Mouse (Mus musculus): ENCODE measurements around the gene Filip1. TPM values are rescaled to one million over a fixed set of nuclear protein-coding genes. Genes with fewer than 3 reads are reported as not detected.

Filip1 gene
- total RNA-seq, 4 experiments from 2014 or later: 16.2 to 21.0 (median 19.0) TPM

DNA sequence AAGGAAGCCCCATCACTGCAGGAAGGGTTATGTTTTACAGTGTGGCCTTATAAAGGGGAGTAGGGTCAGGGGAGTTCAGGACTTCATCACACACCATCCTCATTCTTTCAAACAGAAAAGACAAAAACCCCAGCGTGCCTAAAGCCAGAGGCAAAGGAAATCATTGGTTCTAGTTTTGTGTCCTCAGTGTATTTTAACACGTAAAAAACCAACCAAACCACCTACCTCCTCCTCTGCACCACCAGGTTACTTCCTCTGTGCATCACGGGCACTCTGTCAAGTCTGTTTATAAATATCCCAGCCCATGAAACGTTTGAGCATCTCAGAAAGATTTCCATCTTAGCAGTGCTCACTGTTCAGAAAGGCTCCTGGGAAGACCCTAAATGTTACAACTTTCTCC is 98.4 kb downstream of the Filip1 start:
- DNase-seq (ENCODE audit: low spot score in 2 of 2): no peak

DNA sequence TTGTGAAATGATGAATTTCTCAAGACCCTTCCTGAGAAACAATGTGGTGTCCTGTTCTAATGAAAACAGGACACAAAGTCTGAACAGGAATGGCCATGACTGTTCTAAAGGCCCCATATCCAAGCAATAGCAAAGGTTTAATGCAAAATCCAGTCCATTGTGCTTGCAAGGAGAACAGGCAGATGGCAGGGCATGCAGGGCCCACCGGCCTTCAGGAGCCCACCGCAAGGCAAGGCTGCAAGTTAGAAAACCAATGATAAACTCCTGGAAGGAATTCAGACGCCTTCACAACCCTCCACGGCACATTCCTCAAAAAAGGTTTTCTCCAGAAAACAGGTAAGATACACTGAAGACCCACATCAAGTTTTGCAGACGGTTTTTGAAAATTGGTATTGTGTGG is 99.7 kb downstream of the Filip1 start:
- no peak for DNase-seq (ENCODE audit: low spot score in 2 of 2)

DNA sequence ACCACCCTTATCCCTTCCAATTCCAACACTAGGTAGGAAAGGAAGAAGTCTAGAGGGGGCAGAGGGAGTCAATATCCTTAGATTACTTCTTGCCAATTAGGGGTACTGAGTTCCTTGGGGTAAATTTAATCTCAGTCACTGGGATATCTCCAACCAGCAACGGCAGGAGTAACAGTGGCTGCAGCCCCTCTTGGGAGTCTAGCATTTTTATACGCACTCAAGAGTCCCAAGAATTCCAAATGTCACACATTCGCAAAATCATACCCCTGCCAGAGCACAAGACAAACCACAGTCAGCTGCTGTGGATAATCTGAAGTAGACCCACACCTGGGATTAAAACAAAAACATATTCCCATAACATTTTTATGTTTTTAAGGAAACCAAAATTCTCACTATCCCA is 102.5 kb downstream of the Filip1 start:
- DNase-seq (ENCODE audit: low spot score in 2 of 2): no peak

DNA sequence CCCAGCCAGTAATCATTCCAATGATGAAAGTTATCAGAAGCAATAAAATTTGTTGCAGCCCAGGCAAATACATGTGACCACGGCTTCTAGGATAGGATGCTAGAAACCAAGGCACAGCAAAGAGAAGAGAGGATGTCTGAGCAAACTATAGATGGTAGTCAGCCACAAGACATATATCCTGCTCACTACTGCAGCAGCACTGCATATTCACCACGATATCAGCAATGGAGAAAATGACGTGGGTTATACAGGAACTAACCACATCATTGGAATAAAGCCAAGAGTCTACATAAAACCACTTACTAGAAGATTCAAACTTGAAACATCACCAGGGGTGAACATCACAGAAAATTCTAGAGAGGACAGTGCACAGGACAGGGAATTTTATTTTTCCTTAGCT is 113.8 kb downstream of the Filip1 start:
- no peak for DNase-seq (ENCODE audit: low spot score in 2 of 2)

DNA sequence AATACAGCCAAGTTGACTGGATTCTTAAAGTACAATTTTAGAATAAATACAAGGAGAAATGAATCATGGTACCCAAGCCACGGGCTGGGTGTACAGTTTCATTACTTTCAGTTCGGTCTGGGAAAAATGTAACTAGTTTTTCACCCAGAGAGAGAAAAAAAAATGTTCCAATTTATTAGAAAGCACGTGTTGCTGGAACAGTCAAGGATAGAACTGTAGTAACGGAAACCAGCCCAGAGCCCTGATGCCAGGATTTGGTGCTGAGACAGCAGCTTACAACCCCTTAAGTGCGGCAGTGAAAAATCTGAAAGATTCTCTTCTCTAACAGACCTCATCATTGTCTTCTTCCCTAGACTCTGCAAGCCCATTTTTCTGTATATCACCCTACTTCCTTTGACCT is 118.0 kb downstream of the Filip1 start:
- no peak for DNase-seq (ENCODE audit: low spot score in 2 of 2)

DNA sequence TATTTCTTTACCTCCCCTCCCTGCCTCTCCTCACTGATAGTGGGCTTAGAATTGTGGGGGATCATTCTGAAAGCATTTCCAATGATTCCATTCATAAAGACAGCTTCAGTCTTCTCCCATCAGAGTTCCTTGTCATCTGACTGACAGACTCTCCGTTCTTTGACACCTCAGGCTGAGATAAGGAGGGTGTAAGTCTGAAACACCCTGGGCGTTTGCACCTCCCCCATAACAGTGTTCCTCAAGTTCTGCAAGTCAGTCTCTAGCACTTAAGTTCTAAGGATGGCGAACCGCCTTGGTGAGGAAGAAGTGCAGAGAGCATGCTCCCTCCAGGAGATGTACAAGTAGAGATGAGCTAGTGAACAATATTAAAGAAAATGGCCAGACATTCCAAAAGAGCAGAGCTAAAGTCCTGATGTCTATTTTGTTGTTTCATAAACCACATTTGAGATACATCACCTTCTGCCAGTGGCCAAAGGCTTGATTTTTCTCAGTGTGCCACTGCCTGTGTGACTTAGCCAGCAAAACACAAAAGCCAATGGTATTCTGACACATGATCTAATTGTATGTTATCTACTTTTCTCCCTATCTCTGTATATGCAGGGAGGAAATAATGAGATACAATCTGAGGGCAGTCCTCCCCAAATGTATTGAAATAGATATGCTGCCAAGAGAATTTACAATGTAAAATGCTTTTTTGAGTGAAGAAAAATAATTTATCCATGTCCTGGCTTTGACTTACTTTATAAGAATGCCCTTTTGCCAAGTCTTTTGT is 118.6 kb downstream of the Filip1 start:
- DNase-seq (ENCODE audit: low spot score in 2 of 2): no peak

DNA sequence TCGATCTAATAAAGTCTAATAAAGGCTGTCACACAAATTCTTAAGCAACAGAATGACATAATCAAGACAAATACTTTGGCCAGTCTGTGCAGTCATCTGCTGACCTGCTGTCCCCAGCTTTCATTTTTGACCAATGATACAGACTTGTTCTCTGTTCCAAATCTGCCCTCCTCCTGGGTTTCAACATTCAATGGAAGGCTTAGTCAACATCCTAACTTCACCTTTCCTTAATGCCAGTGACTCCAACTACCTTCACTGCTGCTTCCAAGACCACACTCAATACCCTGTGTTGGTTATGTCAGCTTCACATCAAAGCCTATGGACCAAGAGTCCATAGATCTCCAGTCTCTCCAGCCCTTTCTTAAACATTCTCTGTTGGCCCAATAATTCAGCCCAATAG is 120.5 kb downstream of the Filip1 start:
- no peak for DNase-seq (ENCODE audit: low spot score in 2 of 2)

DNA sequence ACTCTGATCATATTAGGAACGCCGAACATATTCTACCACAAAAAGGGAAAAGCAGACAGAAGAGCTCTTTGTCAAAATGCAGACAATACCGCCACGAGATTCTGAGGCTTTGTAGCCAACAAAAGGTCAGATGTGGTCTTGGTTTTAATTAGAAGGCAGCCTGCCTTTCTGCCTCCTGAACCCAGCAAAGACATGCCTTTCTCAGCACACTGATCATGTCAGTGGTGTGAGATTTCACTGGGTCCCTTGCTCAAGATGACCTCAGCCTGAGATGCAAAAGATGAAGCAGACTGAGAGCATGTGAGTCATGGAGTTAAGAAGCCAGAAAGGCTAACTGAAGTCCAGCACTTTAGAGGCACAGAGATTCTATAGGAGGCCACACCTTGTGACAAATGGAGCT is 122.2 kb downstream of the Filip1 start:
- DNase-seq (ENCODE audit: low spot score in 2 of 2): no peak

DNA sequence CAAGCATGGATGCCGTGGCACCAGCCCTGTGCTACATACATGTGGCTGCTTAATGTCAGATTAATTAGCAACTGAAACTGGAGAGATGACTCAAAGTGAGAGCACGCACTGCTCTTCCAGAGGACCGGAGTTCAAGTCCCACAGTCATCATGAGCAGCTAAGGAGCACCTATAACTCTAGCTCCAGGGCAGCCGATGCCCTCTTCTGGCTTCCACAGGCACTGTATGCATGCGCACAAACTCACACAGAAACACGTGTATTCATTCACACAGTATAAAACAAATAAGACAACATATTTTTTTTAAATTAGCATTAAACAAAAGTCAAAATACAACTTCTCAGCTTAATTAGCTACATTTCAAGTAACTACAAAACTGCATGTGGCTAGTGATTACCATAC is 123.5 kb downstream of the Filip1 start:
- DNase-seq (ENCODE audit: low spot score in 2 of 2): no peak

DNA sequence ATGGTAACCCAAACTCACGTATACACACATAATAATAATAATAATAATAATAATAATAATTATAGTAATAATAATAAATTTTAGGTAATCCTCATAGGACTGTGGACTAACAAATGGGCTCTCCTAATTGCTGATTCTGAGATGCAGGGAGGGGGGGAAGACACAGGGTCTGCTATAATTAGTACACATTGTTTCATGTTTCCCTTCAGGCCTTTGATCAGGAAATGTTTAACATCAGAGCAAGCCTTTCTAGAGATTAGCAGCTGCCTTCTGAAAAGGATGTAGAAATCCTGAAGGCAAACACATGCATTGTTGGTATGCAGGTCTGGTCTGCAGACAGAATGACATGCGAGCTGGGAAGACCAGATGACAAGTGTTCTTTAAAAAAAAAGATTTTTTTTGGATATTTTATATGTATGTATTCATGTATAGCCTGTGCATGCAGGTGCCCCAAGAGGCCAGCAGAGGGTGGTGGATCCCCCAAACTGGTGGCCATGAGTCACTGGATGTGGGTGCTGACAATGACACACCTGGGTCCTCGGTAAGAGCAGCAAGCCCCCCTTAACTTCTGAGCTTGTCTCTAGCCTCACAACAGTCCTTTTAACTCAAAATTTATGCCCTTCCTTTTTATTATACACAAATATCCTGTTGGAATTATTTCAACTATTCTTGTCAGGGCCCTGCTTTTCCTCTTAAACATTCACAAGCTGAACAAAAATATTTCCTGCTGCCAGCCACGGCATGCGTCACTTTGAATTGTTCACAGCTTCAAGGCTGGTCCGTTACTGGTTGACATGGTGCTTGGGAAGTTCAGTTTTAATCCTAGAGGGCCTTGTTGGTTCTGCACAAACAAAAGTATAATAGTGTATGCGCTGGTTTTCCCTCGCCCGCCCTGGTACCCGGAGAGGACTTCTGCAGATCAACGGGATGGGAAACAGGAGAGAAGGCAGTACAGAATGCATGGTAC is 127.1 kb downstream of the Filip1 start:
- no peak for DNase-seq (ENCODE audit: low spot score in 2 of 2)

DNA sequence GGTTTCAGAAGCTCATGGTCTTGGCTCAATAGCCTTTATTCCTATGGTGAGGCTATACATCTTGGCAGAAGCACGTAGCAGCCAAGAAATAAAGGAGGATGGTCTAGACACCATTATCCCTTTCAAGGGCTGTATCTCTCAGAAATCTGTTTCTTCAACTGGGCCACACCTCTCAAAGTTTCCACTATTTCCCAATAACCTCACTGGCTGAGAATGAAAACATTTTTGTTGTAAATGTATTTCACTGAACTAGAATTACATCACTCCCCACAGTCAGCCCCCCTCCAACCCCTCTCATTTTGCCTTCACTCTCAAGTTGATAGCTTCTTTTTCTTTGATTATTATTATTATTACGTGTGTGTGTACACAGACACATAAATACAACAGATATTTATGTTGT is 129.5 kb downstream of the Filip1 start:
- no peak for DNase-seq (ENCODE audit: low spot score in 2 of 2)

DNA sequence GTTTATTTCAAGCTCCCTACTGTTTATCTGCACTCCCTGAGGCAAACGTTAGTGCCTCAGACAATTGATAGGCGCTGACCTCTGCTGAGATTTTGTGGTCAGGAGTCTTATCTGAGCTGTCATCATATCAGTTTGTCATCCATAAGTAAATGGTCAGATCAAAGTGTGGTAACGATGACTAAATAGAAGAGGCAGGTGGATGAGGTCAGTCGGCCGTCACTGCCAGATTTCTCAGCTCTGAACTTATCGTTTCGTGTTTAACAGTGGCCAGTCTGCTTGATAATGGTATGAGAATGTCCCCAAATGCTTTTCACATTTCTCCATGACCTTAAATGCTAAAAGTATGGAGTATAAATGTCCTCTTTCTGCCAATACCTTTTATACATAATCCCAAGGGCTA is 132.6 kb downstream of the Filip1 start:
- DNase-seq (ENCODE audit: low spot score in 2 of 2): no peak

DNA sequence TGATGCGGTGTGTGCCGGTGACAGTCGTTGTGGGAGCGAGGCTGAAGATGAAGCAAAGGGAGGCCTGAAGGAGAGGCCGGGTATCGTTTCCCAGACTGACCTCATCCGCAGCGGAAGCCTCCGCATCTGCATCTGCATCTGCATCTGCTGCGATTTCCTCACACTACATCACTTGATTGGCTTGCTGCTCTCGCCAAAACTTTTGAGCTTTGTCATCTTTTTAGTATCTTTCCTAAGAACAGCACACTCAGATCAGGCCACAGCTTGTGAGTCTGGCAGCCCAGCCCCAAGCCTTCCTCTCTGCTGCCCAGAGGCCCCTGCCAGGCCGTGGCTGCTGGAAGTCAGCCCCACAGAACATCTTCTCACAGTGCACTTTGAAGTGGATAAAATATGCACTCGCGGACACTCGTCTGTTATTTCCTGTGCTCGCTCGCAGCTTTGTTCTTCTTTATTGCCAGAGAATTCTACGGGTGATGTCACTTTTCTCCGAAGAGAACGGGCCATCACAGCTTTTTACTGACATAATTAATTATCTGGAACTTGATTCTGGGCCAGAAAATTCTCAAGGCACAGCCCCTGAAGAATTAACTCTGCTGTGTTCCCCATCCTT is 137.0 kb downstream of the Filip1 start:
- no peak for DNase-seq (ENCODE audit: low spot score in 2 of 2)

DNA sequence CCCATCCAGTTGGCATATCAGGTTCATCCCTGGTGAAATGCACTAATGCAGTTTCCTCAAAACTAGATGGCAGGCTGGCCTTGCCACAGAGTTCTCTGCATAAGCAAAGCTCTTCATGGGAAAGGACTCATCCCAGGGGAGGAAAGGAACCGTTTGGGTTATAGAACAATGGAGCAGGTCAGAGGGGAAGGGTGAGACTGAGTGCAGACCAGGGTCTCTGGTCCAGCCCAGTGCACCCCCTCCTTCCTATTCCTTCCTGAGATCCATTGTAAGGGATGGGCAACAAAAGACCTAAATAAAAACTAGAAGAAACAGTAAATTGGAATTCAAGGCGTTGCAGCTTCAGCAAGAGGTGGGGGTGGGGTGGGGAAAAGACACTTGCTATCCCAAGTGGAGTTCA is 140.1 kb downstream of the Filip1 start:
- DNase-seq (ENCODE audit: low spot score in 2 of 2): no peak

DNA sequence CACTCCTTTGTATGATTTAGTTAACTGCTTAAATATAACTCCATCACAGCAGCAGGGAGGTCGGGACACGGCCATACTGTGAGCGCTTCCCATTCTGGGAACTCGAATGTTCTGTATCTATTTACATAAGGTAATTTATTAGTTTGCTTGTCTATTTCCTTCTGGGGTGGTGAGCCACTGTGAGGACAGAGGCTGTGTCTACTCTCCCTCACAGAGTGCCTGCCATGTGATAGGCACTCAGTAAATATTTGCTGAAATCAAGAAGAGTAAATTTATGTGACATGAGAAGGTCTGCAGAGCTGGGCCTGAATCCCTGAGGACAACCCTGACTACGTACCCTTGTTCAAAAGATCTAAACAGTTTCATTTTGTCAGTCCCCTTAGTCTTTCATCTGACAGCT is 143.1 kb downstream of the Filip1 start:
- DNase-seq (ENCODE audit: low spot score in 2 of 2): no peak

DNA sequence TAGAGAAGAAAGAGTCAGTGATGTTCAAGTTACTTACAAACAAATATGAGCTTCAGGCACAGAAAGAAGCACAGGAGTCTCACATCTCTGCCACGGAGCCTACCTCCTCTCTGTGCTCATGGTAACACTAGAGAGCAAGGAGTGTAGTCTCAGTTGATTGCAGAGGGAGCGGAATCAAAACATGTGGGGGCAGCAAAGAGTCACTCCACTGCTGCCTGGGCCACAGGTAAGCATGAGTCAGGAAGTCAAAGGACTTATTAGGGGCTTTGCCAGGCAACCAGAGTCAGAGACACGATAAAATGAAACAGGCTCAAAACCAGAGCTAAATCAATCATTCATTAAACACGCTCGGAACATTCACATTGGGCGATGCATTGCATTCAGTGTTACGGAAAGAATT is 146.7 kb downstream of the Filip1 start:
- DNase-seq (ENCODE audit: low spot score in 2 of 2): no peak

DNA sequence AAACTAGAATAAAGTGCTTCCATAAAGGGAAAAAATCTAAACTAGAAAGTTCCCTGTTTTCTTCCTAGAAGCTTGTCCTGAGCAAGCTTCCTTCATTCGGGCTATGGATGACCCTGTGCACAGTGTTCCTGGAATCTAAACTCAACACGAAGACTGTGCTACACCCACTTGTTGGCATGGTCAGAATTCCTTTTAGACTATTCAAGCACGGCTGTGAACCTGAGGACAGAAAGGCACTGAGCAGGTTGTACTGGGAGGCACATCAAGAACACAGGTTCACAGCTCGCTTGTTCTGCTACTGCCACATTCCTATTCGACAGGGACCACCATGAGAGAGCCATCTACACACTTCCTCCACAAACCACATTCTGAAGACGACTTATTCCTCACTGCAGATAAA is 150.1 kb downstream of the Filip1 start:
- DNase-seq (ENCODE audit: low spot score in 2 of 2): no peak

DNA sequence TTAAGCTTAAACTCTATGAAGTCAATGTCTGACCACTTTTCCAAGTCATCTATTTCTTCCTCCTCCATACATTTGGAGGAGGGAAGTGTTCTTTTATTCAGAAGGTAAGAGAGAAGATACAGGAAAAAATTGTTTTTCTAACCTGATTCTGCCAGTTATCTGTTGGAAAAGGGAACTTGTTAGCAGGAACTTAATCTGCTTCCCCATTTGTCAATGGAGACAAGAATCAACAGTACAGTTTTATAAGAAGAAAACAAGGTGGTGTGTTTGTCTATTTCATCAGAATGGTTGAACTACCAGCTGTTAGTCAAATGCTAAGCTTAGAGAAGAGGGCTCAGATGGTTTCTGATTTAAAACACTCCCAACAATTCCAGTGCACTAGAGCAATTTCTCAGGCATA is 165.6 kb downstream of the Filip1 start:
- no peak for DNase-seq (ENCODE audit: low spot score in 2 of 2)

DNA sequence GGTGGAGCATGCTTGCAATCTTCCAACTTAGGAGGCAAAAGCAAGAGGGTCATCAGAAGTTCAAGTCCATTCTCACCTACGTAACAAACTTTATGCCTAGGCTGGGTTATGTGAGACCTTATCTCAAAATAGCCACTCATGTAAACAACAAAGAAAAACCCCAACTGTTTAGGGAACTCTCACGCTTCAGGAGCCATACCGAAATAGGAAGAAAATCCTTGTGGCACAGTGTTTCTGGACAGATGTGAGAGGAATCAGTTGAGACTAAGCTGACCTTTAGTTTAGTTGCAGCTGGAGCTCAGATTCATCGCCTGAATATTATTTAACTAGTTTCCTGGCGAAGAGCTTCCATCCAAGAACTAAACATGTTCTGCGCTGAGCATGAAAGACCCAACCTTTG is 170.0 kb downstream of the Filip1 start:
- no peak for DNase-seq (ENCODE audit: low spot score in 2 of 2)

DNA sequence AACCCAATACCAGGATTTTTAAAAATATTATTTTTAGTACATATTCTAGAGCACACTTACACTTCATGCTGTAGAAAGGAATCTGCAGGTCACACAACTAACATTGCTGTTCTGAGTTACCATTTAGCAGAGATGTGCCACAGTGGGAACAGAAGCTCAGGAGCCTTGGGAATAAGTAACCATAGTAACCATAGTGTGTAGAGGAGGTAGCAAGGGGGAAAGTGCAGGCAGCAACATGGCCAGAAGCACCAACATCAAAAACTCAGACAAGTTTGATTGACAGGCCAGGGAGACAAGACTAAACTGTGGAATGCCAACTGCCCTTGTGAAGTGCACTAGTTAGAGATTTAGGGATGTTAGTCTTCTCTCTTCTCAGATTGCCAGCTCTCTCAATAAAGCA is 170.6 kb downstream of the Filip1 start:
- no peak for DNase-seq (ENCODE audit: low spot score in 2 of 2)

DNA sequence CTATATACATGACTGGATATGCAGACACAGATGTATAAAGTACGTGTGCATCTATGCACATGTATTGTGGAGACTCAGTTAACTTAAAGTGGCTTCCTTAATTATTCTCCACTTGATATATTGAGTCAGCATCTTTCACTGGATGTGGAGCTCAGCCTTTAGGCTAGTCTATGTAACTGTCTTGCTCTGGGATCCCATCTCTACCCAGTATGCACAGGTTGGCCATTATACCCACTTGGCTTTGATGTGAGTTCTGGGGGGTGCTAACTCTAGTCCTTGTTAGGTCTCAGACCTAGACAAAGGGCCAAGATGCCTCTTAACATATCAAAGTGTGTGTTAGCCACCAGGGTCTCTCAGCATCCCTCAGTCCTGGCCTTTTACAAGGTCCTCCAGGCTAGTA is 181.4 kb downstream of the Filip1 start:
- DNase-seq (ENCODE audit: low spot score in 2 of 2): no peak

DNA sequence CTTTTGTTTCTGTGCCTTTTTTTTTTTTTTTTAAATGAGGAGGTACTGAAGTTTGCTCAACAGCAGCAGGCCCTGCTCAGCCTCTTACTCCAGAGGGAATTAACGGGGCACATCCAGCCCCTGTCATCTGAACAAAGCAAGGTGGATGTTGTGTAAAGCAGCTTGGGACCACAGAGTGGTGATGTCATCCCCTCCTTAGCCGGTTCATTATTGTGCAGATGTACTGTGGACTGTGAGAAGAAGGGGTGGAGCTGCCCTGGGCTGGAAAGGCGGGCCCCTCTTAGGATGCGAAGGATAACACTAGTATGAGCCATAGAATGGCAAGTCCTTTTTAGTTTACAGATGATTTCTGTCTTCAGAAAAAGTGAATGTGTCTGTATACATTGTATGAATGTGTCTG is 181.8 kb downstream of the Filip1 start:
- DNase-seq (ENCODE audit: low spot score in 2 of 2): no peak
